Mouse (Mus musculus) left cerebral cortex, postnatal 10 days (tissue): ENCODE results near the gene Anapc5. TPM values are rescaled to one million over a fixed set of nuclear protein-coding genes. Genes with fewer than 3 reads are reported as not detected.

Source experiments
- DNase-seq, 2 experiments: peaks; one replicate each; pipeline ENCODE4 v3.0.0; 2021 to 2022; ENCODE audit warnings: low spot score in 2 of 2, mixed read lengths in 1 of 2; ENCODE audit errors: extremely low spot score in 1 of 2
- intact Hi-C: fragments of 180-260 bp; cut with DNase I; formaldehyde crosslinking; loops from one replicate; pipeline ENCODE4 v1.15.1; 2025
- total RNA-seq, 2 experiments: library from RNA; stranded (reverse); gene quantifications; 2 replicates each; pipeline ENCODE4 v1.2.3; 2021

Anapc5 gene
- total RNA-seq, 2 experiments from 2014 or later = 307 to 314 TPM

DNA sequence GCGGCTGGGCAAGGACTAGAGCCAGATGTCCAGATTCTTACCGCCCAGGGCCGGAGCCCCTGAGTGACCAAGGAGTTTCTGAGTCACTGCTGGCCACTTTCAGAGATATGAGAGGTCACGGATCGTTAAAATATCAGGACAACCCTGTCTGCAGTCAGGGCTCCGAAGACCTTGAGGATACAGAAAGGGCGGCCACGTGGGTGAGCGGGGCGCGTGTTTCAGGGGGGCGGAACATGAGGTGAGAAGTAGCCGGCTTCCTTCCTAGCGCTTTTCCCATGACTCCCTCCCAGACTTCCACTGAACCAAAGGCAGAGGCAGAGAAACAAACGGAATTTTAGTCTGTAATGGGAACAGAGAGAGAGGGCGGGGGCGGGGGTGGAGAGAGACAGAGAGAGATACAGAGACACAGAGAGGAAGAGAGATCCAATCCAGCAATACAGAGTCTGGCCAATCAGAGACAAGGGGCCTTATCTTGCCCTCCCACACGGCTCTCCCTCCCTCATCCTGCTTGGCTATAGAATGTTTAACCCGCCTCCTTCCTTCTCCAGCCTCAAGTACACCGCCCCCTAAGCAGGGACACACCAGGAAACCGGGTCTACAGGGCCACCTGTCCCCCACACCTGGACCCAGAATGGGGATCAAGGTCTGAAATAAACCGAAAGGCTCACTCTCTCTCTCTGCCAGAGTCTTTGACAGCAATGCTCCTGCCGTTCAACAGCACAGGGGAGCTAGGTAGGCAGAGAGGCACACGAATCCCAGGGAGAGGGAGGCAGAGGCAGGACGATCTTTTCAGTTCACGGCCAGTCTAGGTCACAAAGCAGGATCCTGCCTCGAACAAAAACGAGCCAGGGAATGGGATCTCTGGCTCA lies 46.2 kb downstream of the Anapc5 start:
- intact Hi-C loops = no loop called here
- DNase-seq = peak in 1 of 2 experiments; percentile 48

- no peak for DNase-seq
- intact Hi-C loops = no loop called here
These were observed 47.4 kb downstream of the Anapc5 start for GRCm38 (mm10) chr5:122773756-122774155.

DNA sequence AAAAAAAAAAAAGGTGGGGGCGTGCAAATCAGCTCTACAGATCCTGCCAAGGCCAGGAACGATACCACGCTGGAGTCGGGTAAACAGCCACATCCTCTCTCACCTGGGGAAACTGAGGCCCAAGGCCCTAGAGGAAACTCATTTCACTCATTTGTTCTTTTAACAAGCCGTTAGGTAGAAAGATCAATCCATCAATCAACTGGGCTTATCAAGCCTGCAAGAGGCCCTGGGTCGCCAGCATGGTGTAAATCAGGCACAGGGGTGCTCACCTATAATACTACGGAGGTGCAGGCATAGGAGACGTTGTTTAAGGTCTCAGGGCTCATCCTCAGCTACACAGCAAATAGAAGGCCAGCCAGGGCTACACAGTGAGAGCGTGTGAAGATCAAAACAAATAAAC lies 49.7 kb downstream of the Anapc5 start:
- no peak for DNase-seq
- intact Hi-C loops = no loop called here

DNA sequence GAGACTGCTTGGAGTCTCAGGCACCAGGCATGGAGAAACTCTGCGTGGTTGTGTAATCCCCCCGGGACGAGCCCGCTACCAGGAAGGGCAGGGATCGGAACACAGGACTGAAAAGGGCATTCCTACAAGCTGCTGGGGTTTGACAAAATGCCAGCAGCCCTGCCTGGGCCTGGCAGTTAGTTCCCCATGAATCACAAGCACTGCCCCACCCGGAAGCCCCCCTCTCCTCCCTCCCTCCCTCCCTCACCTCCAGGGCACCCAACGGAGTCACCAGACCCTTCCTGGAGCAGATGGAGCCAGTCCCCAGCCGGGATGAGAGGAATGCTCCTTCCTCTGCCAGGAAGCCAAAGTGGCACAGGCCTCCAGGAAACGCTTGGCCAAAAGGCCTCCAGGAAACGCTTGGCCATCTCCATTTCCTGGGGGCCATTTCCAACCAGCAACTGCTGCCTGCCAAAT lies 50.3 kb downstream of the Anapc5 start:
- DNase-seq = peak in 1 of 2 experiments; percentile 73
- intact Hi-C loops = no loop called here

DNA sequence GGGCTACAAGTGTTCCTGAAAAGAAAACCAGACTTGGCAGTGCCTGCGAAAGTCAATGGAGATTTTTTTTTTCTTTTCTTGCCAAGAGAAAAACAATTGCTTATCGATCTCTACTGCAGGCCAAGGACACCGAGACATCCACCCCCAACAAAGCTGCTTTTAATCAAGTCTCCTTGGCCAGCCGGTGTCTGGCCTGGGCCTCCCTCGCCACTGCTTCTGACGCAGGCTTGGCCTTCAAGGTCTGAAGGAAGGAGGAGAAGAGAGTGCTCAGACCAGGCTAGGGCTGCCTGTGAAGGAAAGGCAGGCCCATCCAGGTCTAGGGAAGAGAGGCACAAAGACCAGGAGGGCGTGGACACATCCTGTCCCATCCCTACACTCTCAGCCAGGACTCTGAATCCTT lies 50.8 kb downstream of the Anapc5 start:
- DNase-seq = no peak
- intact Hi-C loops = no loop called here

GRCm38 (mm10) chr5:122769101-122769568 lies 52.0 kb downstream of the Anapc5 start:
- no peak for DNase-seq
- intact Hi-C loops = no loop called here

GRCm38 (mm10) chr5:122767283-122767682 lies 53.9 kb downstream of the Anapc5 start:
- intact Hi-C loops = no loop called here
- no peak for DNase-seq

GRCm38 (mm10) chr5:122764032-122764464 lies 57.1 kb downstream of the Anapc5 start:
- intact Hi-C loops = no loop called here
- DNase-seq = peak in 1 of 2 experiments; percentile 76

GRCm38 (mm10) chr5:122763271-122764031 lies 57.7 kb downstream of the Anapc5 start:
- no peak for DNase-seq

GRCm38 (mm10) chr5:122756680-122757079 lies 64.5 kb downstream of the Anapc5 start:
- intact Hi-C loops = no loop called here
- no peak for DNase-seq

More at GRCm38 (mm10) chr5:122763271-122764031, 57.7 kb downstream of the Anapc5 start:
- intact Hi-C loops = no loop called here

DNA sequence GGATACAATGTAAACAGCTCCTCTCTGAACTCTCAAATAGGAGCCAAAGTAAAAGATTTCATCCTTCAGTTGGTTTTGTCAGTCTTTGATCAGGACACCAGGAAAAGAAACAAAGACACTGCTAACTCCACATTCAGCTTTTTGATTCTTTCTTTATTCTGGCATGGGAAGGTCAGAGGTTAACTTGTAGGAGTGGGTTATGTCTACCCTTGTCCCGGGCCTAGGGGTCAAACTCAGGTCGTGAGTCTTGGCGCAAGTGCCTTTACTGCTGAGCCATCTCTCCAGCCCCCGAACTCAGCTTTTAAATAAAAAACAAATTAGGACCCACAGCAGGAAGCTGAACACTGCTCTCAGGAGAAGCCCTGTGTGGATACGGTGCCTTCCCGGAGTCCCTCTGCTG lies 65.0 kb downstream of the Anapc5 start:
- intact Hi-C loops = no loop called here
- DNase-seq = no peak

GRCm38 (mm10) chr5:122755620-122756019 lies 65.5 kb downstream of the Anapc5 start:
- intact Hi-C loops = no loop called here
- DNase-seq = no peak

GRCm38 (mm10) chr5:122754477-122754876 lies 66.7 kb downstream of the Anapc5 start:
- peak in 1 of 2 experiments; percentile 18 for DNase-seq
- intact Hi-C loops = no loop called here

- peak in 1 of 2 experiments; percentile 63 for DNase-seq
- intact Hi-C loops = no loop called here
These were observed 73.2 kb downstream of the Anapc5 start for GRCm38 (mm10) chr5:122747950-122748349.

DNA sequence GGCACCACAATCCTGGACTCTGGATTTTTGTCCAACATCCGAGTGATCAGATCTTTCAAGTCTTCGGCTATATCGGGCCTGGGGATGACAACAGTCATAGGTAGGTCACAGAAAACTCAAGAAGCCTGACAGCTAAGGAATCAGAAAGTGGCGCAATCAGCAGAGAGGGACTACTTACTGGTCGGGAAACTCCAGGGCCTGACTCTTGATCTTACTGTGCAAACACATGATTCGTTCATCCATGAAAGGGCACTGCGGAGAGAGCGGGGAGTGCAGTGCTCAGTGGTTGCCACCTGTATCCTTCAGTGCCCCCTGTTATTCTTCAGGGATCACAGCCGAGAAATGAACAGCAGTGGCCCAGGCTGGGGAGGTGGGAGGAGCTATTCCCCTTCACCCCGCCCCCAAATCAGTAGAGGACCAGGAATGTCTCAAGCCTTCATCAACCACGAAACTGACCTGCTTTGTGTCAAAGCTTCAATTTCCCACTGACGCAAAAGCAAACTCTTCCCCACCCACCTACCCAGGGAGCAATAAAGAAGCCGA lies 77.2 kb downstream of the Anapc5 start:
- intact Hi-C loops = no loop called here
- no peak for DNase-seq

Other genes starting within 250 kb of the Anapc5 start
- gene Ift81, start 206.8 kb downstream of the Anapc5 start, total RNA-seq = 10 to 100 TPM; 25.9 to 33.0 TPM
- 1 to 10 TPM; 6.3 to 6.5 TPM for gene P2rx7, start 177.4 kb downstream of the Anapc5 start, total RNA-seq
- 1 to 10 TPM; 7.7 to 9.4 TPM for gene P2rx4, start 113.8 kb downstream of the Anapc5 start, total RNA-seq
- gene Camkk2, start 41.9 kb downstream of the Anapc5 start, total RNA-seq = 100 to 1,000 TPM; 182 to 192 TPM
- gene Rnf34, start 28.7 kb upstream of the Anapc5 start, total RNA-seq = 10 to 100 TPM; 40.0 to 46.5 TPM
- gene Kdm2b, start 168.5 kb upstream of the Anapc5 start, total RNA-seq = 10 to 100 TPM; 48.9 to 51.1 TPM
- 10 to 100 TPM in 1 of 2 experiments, 1 to 10 TPM in 1; 9.0 to 10.1 TPM for gene Orai1, start 193.7 kb upstream of the Anapc5 start, total RNA-seq
- not detected for gene Morn3, start 225.7 kb upstream of the Anapc5 start, total RNA-seq
- gene Tmem120b, start 247.1 kb upstream of the Anapc5 start, total RNA-seq = 10 to 100 TPM; 19.5 to 23.2 TPM